Mouse (Mus musculus) NIH3T3 (cell line): Measurements from ENCODE around the gene Scpep1.

Experiments
- DNase-seq: peaks from one replicate; pipeline ENCODE4 v3.0.0-alpha.2; 2012; ENCODE audit warnings: low read depth

Scpep1 gene

GRCm38 (mm10) chr11:88973776-88974701 lies 18.8 kb upstream of the Scpep1 start:
- peak; percentile 97 for DNase-seq

DNA sequence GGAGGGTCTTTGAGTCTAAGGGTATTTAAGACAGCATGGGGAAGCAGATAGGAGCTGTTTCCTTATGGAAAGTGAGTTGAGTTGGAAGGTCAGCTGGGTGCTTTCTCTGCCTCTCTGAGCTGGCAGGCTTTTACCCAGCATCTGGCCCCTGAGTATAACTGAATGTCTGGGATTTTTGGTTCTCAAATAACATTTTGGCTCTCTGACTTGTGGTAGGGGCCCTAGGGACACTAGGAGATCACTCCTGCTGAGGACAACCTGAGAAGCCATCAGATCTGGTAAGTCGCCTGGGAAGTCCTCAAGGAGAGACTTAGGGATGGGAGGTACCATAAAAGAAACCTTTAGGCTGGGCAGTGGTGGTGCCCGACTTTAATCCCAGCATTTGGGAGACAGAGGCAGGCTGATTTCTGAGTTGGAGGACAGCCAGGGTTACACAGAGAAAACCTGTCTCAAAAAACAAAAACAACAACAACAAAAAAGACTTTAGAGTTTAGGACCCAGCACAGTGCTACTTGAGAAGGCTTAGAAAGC lies 15.0 kb upstream of the Scpep1 start, which contains the start of gene Coil:
Coil (plus strand) TSS at position 51 of the 531 bp plus-strand sequence.
- DNase-seq, result no peak

DNA sequence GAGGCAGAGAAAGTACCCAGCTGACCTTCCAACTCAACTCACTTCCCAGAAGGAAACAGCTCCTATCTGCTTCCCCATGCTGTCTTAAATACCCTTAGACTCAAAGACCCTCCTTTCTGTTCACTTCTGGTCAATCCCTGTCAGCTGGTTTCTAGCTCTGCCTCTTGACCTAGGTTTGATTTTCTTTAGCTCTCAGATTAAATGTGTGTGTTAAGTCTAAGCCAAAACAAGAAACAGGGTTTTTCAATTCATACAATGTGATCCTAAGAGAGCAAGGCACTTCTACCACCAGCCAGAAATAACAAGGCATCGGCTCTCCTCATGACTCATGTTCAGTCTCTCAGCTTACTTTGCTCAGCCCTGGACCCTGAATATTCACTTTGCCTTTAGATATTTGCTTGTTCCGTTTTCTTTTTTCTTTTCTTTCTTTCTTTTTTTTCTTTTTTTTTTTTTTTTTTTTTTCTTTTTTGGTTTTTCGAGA lies 11.7 kb upstream of the Scpep1 start, which contains the start of gene Elobl:
Elobl (minus strand) TSS at position 51 of the 481 bp plus-strand sequence.
- DNase-seq, result peak; percentile 74

DNA sequence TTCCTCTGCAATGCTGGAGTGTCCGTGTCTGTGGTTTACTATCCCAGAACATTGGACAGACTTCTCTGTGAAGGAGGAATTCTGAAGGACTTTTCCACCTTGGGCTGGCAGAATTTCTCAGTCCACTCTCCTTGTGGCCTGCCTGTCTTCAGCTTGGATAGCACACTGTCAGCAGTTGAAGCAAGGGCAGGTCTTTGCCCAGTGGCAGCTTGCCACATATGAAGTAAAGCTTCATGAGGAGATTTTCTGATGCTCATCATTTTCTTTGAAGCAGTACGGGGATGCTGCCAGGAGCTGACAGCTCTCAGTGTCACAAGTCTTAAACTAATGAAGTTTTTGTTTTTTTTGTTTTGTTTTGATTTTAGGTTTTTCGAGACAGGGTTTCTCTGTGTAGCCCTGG lies 3.6 kb upstream of the Scpep1 start:
- DNase-seq, result peak; percentile 32

DNA sequence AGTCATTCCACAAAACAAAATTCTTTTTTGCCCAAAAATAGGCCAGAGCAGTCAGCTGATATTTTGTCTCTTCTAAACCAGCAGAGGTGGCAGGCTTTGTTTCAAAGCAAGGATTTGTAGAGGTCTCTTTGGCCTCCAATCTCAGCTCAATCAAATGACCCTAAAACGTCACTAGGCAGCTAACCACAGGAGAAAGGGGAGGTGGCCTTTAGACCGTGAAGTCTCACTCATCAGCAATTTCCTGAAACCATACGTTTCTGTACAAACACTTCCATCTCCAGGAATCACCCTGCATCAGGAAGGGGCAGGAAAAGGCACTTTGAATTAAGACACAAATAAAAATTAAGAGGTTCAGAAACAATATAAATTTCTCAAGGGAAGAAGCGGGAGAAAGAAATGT lies 462 bp downstream of the Scpep1 start:
- peak; percentile 71 for DNase-seq

DNA sequence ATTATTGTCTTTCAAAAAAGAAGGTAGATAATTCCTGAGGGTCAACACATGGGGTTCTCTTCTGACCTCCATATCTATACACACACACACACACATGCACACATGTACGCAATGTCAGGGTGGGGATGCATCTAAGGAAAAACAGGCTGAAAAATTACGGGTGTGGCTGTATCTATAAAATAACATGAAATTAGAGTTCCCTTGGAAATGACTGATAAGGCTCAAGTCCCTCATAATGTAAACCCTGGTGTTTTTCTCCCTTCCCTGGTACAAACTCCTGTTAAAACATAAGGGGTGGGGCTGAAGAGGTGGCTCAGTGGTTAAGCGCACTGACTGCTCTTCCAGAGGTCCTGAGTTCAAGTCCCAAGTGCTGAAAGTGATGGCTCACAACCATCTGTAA lies 1.7 kb downstream of the Scpep1 start:
- DNase-seq, result no peak

GRCm38 (mm10) chr11:88952117-88952516 lies 3.1 kb downstream of the Scpep1 start:
- DNase-seq, result no peak

GRCm38 (mm10) chr11:88951576-88951975 lies 3.7 kb downstream of the Scpep1 start:
- no peak for DNase-seq

DNA sequence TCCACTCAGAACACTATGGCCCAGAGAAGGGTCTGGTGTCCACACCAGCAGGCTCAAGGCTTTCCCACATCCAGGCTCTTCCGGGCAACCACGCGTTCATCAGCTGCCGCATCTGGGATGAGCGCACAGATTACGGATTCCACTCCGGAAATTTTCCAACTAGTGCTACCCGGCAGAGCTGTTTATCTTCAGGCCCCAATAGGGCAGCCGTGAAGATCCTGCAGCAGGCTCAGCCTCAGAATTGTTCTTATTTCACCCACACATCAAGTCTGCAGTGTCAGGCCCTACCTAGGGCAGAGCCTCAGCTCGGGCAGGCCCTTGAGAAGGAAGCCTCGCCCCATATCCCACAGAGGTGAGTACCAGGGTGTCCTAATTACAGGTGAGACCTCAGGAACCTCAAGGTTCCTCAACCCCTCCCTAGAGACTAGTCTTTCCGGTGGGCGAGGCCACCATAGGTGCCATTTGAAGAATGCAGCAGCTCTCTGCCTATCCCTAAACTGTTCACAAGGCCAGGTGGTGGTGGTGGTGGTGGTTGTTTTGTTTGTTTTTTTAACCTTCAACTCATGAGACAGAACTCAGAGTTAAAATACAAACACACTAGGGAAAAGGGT lies 4.5 kb downstream of the Scpep1 start:
- DNase-seq, result no peak

- no peak for DNase-seq
These were observed 5.2 kb downstream of the Scpep1 start for GRCm38 (mm10) chr11:88949802-88950639.

DNA sequence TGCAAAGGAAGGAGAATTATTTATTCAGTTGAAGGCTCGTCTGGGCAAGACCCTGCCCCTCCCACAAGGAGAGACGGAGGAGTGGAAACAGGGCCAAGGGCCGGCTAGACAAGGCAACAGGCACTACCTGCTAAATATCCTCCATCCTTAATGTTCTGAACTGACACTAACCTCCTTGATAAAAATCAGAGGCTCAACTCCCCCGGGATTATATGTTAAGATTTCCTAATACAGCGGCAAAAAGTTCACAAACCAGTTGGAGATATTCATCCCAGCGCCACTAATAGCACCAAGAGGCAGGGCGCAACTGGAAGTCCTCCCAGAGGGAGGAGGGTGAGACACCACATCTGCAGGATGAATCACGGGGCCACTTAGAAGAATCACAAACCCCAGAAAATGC lies 6.4 kb downstream of the Scpep1 start:
- no peak for DNase-seq

DNA sequence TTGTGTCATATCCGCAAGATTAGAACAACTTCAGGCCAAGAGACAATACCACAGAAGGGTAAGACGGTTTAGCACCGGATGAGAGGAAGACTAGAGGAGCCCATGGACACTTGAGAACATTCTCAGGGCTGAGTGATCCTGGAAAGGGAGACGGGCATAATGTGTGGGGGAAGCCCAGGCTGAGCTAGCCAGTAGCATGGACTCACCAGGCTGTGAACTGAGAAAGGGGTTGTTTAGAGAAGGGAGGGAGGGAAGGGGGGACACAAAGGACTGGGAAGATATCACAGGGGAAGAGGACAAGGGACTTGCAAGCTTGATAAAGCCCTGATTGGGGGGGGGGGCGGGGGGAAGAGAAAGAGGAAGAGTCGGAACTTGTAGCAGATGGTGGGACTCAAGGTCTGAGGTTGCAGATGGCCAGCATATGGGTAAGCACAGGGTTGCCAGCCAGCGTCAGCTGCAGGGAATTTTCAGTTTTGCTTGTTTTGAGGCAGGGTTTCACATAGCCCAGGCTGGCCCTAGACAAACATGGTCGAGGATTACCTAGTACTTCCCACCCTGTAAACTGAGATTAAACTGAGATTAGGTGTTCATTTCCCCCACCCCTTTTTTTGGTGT lies 9.2 kb downstream of the Scpep1 start:
- no peak for DNase-seq

DNA sequence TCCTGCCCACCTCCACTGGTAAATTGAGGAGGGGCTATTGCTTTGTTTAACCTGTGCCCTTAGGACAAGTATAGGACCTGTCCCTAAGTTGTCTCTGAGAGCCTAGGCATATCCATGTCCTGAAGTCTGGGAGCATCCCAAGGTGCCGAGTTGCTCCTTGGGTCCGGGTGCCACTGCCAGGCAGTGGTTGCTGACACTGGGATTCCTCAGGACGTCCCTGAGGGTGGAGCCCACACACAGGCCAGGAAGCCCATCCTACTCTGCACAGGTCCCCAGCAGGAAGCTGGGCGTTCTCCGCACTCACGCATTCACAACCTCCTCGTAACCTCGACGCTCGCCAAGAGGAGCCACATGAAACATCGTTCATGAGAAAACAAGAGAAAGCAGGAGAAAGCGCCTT lies 13.8 kb downstream of the Scpep1 start:
- DNase-seq, result no peak

GRCm38 (mm10) chr11:88939634-88940033 lies 15.6 kb downstream of the Scpep1 start:
- no peak for DNase-seq

DNA sequence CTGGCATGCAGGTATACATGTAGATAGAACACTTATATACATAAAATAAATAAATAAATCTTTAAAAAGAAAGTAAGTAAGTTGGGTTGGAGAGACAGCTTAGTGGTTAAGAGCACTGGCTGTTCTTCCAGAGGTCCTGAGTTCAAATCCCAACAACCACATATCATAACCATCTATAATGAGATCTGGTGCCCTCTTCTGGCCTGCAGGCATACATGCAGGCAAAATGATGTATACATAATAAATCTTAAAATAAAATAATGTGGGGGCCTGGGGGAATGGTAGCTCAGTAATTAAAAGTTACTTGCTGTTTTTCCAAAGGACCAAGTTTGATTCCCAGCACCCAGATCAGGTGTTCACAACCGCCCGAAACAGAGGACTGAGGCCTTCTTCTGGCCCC lies 16.5 kb downstream of the Scpep1 start:
- DNase-seq, result no peak

DNA sequence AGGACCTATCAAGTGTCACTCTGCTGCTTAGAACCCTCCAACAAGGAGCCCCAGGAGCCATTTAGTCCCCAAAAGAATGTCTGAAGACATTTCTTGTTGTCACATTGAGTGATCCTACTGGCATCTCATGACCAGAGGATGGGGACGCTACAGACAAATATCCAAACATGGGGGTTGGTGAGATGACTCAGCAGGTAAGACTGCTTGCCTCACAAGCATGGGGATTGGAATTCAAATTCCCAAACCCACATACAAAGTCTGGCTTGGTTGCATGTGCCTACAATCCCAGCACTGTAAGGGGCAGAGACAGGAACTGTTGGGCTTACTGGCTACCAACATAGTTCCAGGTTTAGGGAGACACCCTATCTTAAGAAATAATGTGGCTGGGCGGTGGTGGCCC lies 17.4 kb downstream of the Scpep1 start:
- peak; percentile 17 for DNase-seq

DNA sequence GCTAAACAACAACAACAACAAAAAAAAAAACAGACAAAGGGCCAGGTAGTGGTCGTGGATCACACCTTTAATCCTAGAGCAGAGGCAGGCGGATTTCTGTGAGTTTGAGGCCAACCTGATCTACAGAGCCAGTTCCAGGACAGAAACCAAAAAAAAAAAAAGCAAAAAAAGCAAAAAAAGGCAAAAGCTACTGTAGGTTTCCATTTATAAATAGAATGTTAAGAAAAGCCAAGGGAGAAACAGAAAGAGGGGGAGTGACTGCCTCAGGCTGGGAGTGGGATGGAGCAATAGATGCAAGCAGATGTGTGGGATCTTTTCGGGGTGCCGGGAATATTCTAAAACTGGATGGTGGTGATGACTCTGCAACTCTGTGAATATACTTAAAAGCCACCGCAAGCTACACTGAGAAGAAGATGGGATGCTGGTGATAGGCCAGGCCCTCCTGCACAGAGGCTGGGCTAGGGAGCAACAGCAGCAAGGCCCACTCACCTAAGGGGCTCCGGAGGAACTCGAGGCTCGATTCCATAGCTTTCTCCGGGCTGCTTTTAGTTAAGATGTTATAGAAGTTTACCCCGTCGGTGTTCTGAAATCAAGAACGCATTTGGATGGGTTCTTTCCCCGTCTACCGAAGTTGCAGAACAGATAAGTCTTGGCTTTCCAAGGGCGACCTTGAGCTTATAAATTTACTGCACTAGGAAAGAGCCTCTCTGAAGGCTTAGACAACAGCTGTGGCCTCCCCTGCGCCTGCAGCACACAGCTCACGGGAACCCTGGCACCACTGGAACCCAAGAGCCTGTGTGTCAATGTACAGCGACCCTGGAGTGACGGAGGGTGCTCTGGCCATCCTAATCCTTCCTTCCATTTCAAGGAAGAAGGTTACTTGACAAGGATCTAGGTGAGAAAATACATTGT lies 20.9 kb downstream of the Scpep1 start:
- no peak for DNase-seq

- no peak for DNase-seq
These were observed 22.2 kb downstream of the Scpep1 start for GRCm38 (mm10) chr11:88933030-88933429.

DNA sequence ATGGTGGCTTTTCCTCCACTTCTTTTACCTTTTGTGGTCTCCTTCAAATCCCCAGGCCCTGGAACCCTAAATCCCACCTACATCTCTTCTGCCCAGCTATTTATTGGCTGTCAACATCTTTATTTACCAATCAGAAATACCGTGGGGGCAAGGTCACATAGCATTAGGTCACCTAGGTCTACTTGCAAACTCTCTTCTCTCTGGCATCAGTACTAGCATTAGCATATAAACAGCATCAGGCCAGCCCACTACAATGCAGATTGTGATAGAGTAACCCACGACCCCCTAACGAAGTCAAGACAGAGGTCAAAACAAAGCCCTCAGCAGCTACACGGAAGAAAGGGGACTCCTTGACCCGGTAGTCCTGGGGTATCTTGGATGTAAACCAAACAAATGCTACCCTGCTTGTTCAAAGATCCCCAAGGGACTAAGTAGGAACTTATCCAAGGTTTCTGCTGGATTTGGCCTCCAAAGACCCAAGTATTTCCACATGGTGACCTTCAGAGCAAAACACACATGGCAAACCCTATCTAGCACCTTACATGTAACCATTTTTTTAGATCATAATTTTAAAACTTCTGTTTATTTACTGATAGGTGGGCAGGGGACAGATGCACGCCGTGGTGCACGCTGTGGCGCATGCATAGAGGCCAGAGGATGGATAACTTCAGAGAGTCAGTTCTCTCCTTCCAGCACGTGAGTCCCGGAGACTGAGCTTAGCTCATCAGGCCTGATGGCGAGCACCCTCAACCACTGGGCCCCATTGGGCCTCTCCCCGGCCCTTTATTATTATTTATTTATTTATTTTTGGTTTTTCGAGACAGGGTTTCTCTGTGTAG lies 23.4 kb downstream of the Scpep1 start:
- DNase-seq, result no peak

- no peak for DNase-seq
These were observed 28.7 kb downstream of the Scpep1 start for GRCm38 (mm10) chr11:88926566-88926965.
